11 mouse cellular contexts compared by ENCODE assay signal in the genomic region with DNA sequence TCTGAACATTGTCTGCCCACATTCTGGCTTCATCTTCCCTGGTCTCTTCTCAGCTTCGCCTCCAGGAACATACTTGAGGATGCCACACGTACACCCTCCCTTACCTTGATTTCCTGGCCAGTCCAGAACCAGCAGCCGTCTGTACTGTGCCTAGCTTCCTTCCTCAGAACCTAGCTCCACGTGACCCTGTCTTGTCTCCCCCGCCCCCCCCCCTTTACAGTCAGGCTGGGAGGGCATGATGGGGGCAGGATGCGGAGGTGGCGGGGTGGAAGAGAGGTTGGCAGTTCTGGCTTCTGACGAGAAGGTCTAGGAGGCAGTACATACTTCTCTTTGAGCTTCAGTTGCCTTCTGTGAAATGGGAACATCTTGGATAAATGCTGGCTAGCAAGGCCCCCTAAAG. TPM values are rescaled to one million over a fixed set of nuclear protein-coding genes. Genes with fewer than 3 reads are reported as not detected.
A peak's percentile ranks its signal among the peaks of the same experiment; 100 is the strongest.
DNase-seq lines count a peak whose midpoint lies in the region; ATAC-seq lines count a peak whose summit lies in the region.
"Had no signal": no experiment of that assay in that cellular context is flagged by ENCODE, and none has a peak within 500 bp of the region (broad histone marks: within the 10 kb centered on the region; RNA-seq: fewer than 3 reads in every experiment).

Gene Rasal3 (minus strand): TSS at position 167 of the 400 bp plus-strand sequence.

- H3K4me2 ChIP-seq in lung, embryonic 16.5 days (ENCODE audit: low read depth, low read length), result no peak within 1 kb of the TSS
- H3K4me2 ChIP-seq: kidney, embryonic 15.5 days had no signal

- no peaks in the 10 kb centered on the region for H3K36me3 ChIP-seq in lung, embryonic 16.5 days (ENCODE audit: control insufficient read depth, insufficient read depth, low read length)
- no peaks in the 10 kb centered on the region for H3K36me3 ChIP-seq in forebrain, embryonic 10.5 days (replicated peaks)
- H3K36me3 ChIP-seq: kidney, embryonic 15.5 days had no signal

- WGBS in lung, embryonic 16.5 days, result 54% methylated on average over 8 of the region's 8 CpGs
- WGBS in forebrain, embryonic 10.5 days, result 81% methylated on average over 8 of the region's 8 CpGs

- H3K27ac ChIP-seq in lung, embryonic 16.5 days (ENCODE audit: low read length), result no peak within 1 kb of the TSS
- H3K27ac ChIP-seq in forebrain, embryonic 10.5 days, result no peak within 1 kb of the TSS
- H3K27ac ChIP-seq: kidney, embryonic 15.5 days had no signal

- H3K27me3 ChIP-seq in lung, embryonic 16.5 days (ENCODE audit: control insufficient read depth, insufficient read depth, low read depth, low read length), result peaks cover under 1% of the 10 kb centered on the region; the same call in 1 of the 2 replicates
- peaks cover 23% of the 10 kb centered on the region for H3K27me3 ChIP-seq in forebrain, embryonic 10.5 days (ENCODE audit: poor library complexity, severe bottlenecking)

- no peak for DNase-seq in lung, postnatal 10 days
- DNase-seq in thymus, postnatal 36 days, result peak; percentile 77 to 87
- no peak for DNase-seq in right cerebral cortex, adult 18-20 months
- DNase-seq in gastrocnemius, postnatal 14 days, result no peak
- DNase-seq in forebrain, embryonic 10.5 days (ENCODE audit: extremely low spot score, low spot score), result no peak
- DNase-seq: cerebellum, adult 9-11 months; gastrocnemius, postnatal 25 days had no signal

- intact Hi-C loops in gastrocnemius, postnatal 14 days (cut with DNase I; ENCODE audit: low total_unique reads), result no loop called here

- no peak within 1 kb of the TSS for H3K9ac ChIP-seq in lung, embryonic 16.5 days (ENCODE audit: low read length)
- H3K9ac ChIP-seq: kidney, embryonic 15.5 days had no signal

- no peak within 1 kb of the TSS for H3K4me3 ChIP-seq in lung, embryonic 16.5 days (ENCODE audit: low read length)
- H3K4me3 ChIP-seq in forebrain, embryonic 10.5 days, result no peak within 1 kb of the TSS; the same call in 1 of the 2 replicates
- H3K4me3 ChIP-seq: kidney, embryonic 15.5 days had no signal

- no peaks in the 10 kb centered on the region for H3K4me1 ChIP-seq in lung, embryonic 16.5 days (replicated peaks; ENCODE audit: control insufficient read depth, insufficient read depth, low read length)
- no peaks in the 10 kb centered on the region for H3K4me1 ChIP-seq in forebrain, embryonic 10.5 days
- H3K4me1 ChIP-seq: kidney, embryonic 15.5 days had no signal

- no peaks in the 10 kb centered on the region for H3K9me3 ChIP-seq in lung, embryonic 16.5 days (ENCODE audit: control insufficient read depth, low read length)
- no peaks in the 10 kb centered on the region for H3K9me3 ChIP-seq in forebrain, embryonic 10.5 days
- H3K9me3 ChIP-seq: kidney, embryonic 15.5 days had no signal

- peak; percentile 36; the same call in 1 of the 2 replicates for ATAC-seq in lung, embryonic 16.5 days (ENCODE audit: low read depth)
- peak; percentile 46; the same call in 1 of the 2 replicates for ATAC-seq in erythroblast, adult 5-6 weeks (replicated peaks; ENCODE audit: low FRiP score, poor library complexity, severe bottlenecking)
- ATAC-seq in megakaryocyte, adult 5-6 weeks (ENCODE audit: poor library complexity, severe bottlenecking), result peak; percentile 71

RNA-seq across cellular contexts. Expression of gene Rasal3, which starts in this region (rescaled TPM):
- polyA plus RNA-seq in lung, embryonic 16.5 days (2015; fragmentation: Nextera tagmentation; extraction: Ambion mirVana), result 1.7 and 4.0 TPM in 2 replicates
- total RNA-seq in erythroblast, adult 5-6 weeks (2015; ENCODE audit: low replicate concordance), result 5.0 and 9.2 TPM in 2 replicates
- total RNA-seq in erythroblast, adult 5-6 weeks (2017; ENCODE audit: low replicate concordance), result 4.6 and 5.2 TPM in 2 replicates
- total RNA-seq in megakaryocyte, adult 5-6 weeks (2015), result 52.9 and 54.4 TPM in 2 replicates
- total RNA-seq in megakaryocyte, adult 5-6 weeks (2017), result 19.5 and 25.7 TPM in 2 replicates
- total RNA-seq in gastrocnemius, postnatal 14 days (2021), result under 1 TPM in 1 of 2 experiments, not detected in 1; 0.14 TPM
- 0.50 and 0.52 TPM in 2 replicates for polyA plus RNA-seq in forebrain, embryonic 10.5 days (2016; fragmentation: Nextera tagmentation; extraction: Ambion mirVana)

Comparison
In these comparisons a context has a peak if more than half of its experiments do, and no peak if none do; other contexts are left out.
1. RNA of gene Rasal3 (total RNA-seq): 19.5 to 54.4 TPM in megakaryocyte, adult 5-6 weeks and 4.6 to 9.2 TPM in erythroblast, adult 5-6 weeks; 0.14 TPM in gastrocnemius, postnatal 14 days; every median in the first group is over 4 times any median in the second.
2. DNase-seq: peak in thymus, postnatal 36 days (2 of 2); none in lung, postnatal 10 days (single experiment), right cerebral cortex, adult 18-20 months (single experiment), gastrocnemius, postnatal 14 days (single experiment) and forebrain, embryonic 10.5 days (single experiment).
3. Peak in every context shown above with its lines, with median percentiles within 50 percentile points of each other: ATAC-seq.